Mouse (Mus musculus): Measurements from ENCODE around the gene Mettl8. TPM values are rescaled to one million over a fixed set of nuclear protein-coding genes. Genes with fewer than 3 reads are reported as not detected.

Mettl8 gene
- polyA plus RNA-seq, 1 experiment, result 7.8 TPM

DNA sequence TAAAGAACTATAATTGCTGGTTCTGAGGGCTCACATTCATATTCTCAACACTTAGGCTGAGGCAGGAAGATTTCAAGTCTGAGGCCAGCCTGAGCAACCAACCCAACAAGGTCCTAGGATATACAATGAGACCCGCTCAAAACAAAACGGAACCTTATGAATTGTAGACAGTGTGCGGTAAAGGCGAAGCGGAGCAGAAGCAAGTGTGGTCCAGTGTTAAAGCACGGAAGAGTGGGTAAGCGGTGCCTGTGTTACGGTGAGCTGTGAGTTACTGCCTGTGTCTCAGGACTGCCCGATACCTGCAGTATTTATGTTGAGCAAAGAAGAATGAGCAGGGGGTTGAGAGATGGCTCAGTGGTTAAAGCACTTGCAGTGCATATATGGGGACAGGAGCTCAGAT, 27.8 kb downstream of the Mettl8 start:
- Histone ChIP-seq H3K27me3 (ENCODE audit: control insufficient read depth, insufficient read depth, insufficient read length) (no peaks in the 10 kb centered on the region), H3K79me2 (ENCODE audit: control insufficient read depth, insufficient read depth) (no peaks in the 10 kb centered on the region), H3K4me3 (no peak overlapping the region), H3K4me2 (ENCODE audit: low read depth) (no peak overlapping the region), H3K36me3 (ENCODE audit: control insufficient read depth, insufficient read depth) (no peaks in the 10 kb centered on the region), H3ac (ENCODE audit: control insufficient read depth, insufficient read length) (no peak overlapping the region)
- TF ChIP-seq SRF (IDR thresholded peaks at IDR 0.05; ENCODE audit: control insufficient read depth, insufficient read length, low read depth) (no peak), TCF3 (IDR thresholded peaks at IDR 0.05; ENCODE audit: insufficient read length, low read depth) (no peak), POLR2A (IDR thresholded peaks at IDR 0.05; ENCODE audit: insufficient read length, low read depth) (no peak), TCF12 (IDR thresholded peaks at IDR 0.05; ENCODE audit: insufficient read depth, poor library complexity, severe bottlenecking) (no peak), MYOD1 (IDR thresholded peaks at IDR 0.05; ENCODE audit: control insufficient read depth in 1 of 3, insufficient read length in 2 of 3, low read depth in 2 of 3) (no peak), CEBPB (IDR thresholded peaks at IDR 0.05; ENCODE audit: insufficient read depth, poor library complexity, severe bottlenecking) (no peak), MYOG (IDR thresholded peaks at IDR 0.05; ENCODE audit: control insufficient read depth in 1 of 3, insufficient read depth in 1 of 3, insufficient read length in 2 of 3, low read depth in 2 of 3) (no peak), E2F4 (IDR thresholded peaks at IDR 0.05; ENCODE audit: insufficient read depth) (no peak), POLR2AphosphoS2 (IDR thresholded peaks at IDR 0.05; ENCODE audit: insufficient read length, low read depth) (no peak), MAX (IDR thresholded peaks at IDR 0.05; ENCODE audit: low read depth) (no peak), USF1 (IDR thresholded peaks at IDR 0.05; ENCODE audit: low read depth) (no peak), REST (IDR thresholded peaks at IDR 0.05; ENCODE audit: insufficient read depth, insufficient read length) (no peak)

DNA sequence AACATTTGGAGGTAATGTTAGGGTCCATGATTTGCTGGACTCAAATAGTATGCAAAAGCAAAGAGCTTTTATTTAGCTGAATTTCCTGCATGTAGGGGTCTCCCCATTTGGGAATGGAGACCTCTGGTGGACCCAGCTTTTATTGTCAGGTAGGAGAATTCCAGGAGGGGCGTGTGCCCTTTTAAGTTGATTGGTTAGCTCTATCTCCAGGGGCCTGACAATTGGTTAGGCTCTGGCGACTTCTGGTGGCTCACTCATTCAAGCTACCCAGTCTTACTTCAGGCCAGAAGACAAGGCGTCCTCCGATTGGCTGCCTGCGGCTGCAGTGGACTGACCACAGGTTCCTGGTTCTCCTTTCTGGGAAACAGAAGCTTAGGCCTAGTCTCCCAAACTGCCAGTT, 28.6 kb downstream of the Mettl8 start:
- Histone ChIP-seq H3K27me3 (ENCODE audit: control insufficient read depth, insufficient read depth, insufficient read length) (no peaks in the 10 kb centered on the region), H3K4me2 (ENCODE audit: low read depth) (no peak overlapping the region), H3ac (ENCODE audit: control insufficient read depth, insufficient read length) (no peak overlapping the region), H3K79me2 (ENCODE audit: control insufficient read depth, insufficient read depth) (no peaks in the 10 kb centered on the region), H3K36me3 (ENCODE audit: control insufficient read depth, insufficient read depth) (no peaks in the 10 kb centered on the region), H3K4me3 (no peak overlapping the region)
- TF ChIP-seq TCF12 (IDR thresholded peaks at IDR 0.05; ENCODE audit: insufficient read depth, poor library complexity, severe bottlenecking), result no peak
- no peak for TF ChIP-seq MAX (IDR thresholded peaks at IDR 0.05; ENCODE audit: low read depth)
- no peak for TF ChIP-seq MYOD1 (IDR thresholded peaks at IDR 0.05; ENCODE audit: control insufficient read depth in 1 of 3, insufficient read length in 2 of 3, low read depth in 2 of 3)
- no peak for TF ChIP-seq REST (IDR thresholded peaks at IDR 0.05; ENCODE audit: insufficient read depth, insufficient read length)
- no peak for TF ChIP-seq TCF3 (IDR thresholded peaks at IDR 0.05; ENCODE audit: insufficient read length, low read depth)
- TF ChIP-seq POLR2A (IDR thresholded peaks at IDR 0.05; ENCODE audit: insufficient read length, low read depth), result no peak
- TF ChIP-seq SRF (IDR thresholded peaks at IDR 0.05; ENCODE audit: control insufficient read depth, insufficient read length, low read depth), result no peak
- no peak for TF ChIP-seq USF1 (IDR thresholded peaks at IDR 0.05; ENCODE audit: low read depth)
- no peak for TF ChIP-seq POLR2AphosphoS2 (IDR thresholded peaks at IDR 0.05; ENCODE audit: insufficient read length, low read depth)
- no peak for TF ChIP-seq MYOG (IDR thresholded peaks at IDR 0.05; ENCODE audit: control insufficient read depth in 1 of 3, insufficient read depth in 1 of 3, insufficient read length in 2 of 3, low read depth in 2 of 3)

DNA sequence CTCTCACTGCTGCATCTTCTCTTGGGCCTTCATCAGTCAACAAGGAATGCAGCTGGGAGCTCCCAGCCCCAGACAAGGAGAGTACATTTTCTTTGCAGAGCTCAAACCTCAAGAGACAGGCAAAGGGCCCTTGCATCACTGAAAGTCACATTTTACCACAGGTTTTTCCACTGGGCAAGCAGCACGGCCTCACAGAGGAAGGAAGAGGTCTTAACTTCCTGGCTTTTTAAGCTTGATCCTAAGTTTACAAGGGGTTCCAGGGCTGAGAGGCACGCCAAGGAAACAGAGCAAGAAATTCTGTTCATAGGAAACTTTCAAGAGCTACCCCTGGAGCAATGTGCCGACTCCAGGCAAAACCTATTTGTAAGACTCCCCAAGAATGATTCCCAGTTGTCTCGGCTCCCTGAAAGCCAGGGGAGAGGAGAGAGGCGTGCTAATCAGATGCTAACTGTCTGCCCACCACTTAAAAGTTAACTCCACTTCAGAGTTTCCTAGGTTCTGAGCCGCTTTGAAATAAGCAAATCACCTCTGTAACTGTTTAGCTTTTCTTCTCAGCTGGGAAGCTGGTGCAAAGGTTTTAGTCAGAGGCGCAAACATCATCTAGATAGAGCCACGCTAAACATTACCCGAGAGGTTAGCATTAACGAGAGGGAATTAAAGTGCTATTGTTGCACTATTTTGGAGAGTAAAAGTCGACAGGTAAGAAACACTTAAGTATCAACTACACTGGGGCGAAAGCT, 29.6 kb downstream of the Mettl8 start:
- TF ChIP-seq MAX (IDR thresholded peaks at IDR 0.05; ENCODE audit: low read depth) (no peak), E2F4 (IDR thresholded peaks at IDR 0.05; ENCODE audit: insufficient read depth) (no peak), CEBPB (IDR thresholded peaks at IDR 0.05; ENCODE audit: insufficient read depth, poor library complexity, severe bottlenecking) (no peak)
- H3K4me3 ChIP-seq, result no peak overlapping the region

DNA sequence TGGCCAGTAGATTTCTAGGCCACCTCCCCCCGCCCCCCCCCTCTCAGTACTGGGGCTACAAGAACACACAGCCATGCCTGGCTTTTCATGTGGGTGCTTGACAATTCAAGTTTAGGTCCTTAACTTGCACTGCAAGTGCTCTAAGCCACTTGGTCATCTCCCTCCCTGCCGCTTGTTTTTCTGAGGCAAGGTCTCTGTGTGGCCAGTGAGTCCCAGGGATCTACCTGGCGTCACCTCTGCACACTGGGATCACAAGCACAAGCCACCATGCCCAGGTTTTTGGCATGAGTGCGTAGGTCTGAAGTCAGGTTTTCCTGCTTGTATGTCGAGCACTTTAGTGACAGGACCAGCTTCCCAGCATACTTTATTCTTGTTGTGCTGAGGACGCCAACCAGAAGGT, 31.4 kb downstream of the Mettl8 start:
- H3K79me2 ChIP-seq (ENCODE audit: control insufficient read depth, insufficient read depth), result no peaks in the 10 kb centered on the region
- no peak overlapping the region for H3K4me3 ChIP-seq
- H3K27me3 ChIP-seq (ENCODE audit: control insufficient read depth, insufficient read depth, insufficient read length), result no peaks in the 10 kb centered on the region
- H3K4me2 ChIP-seq (ENCODE audit: low read depth), result no peak overlapping the region
- no peak overlapping the region for H3ac ChIP-seq (ENCODE audit: control insufficient read depth, insufficient read length)
- no peaks in the 10 kb centered on the region for H3K36me3 ChIP-seq (ENCODE audit: control insufficient read depth, insufficient read depth)
- no peak for TF ChIP-seq POLR2A (IDR thresholded peaks at IDR 0.05; ENCODE audit: insufficient read length, low read depth)
- TF ChIP-seq MYOD1 (IDR thresholded peaks at IDR 0.05; ENCODE audit: control insufficient read depth in 1 of 3, insufficient read length in 2 of 3, low read depth in 2 of 3), result no peak
- no peak for TF ChIP-seq CEBPB (IDR thresholded peaks at IDR 0.05; ENCODE audit: insufficient read depth, poor library complexity, severe bottlenecking)
- TF ChIP-seq E2F4 (IDR thresholded peaks at IDR 0.05; ENCODE audit: insufficient read depth), result no peak
- TF ChIP-seq TCF12 (IDR thresholded peaks at IDR 0.05; ENCODE audit: insufficient read depth, poor library complexity, severe bottlenecking), result no peak
- TF ChIP-seq MAX (IDR thresholded peaks at IDR 0.05; ENCODE audit: low read depth), result no peak
- TF ChIP-seq SRF (IDR thresholded peaks at IDR 0.05; ENCODE audit: control insufficient read depth, insufficient read length, low read depth), result no peak
- no peak for TF ChIP-seq POLR2AphosphoS2 (IDR thresholded peaks at IDR 0.05; ENCODE audit: insufficient read length, low read depth)
- TF ChIP-seq TCF3 (IDR thresholded peaks at IDR 0.05; ENCODE audit: insufficient read length, low read depth), result no peak
- TF ChIP-seq MYOG (IDR thresholded peaks at IDR 0.05; ENCODE audit: control insufficient read depth in 1 of 3, insufficient read depth in 1 of 3, insufficient read length in 2 of 3, low read depth in 2 of 3), result no peak
- no peak for TF ChIP-seq REST (IDR thresholded peaks at IDR 0.05; ENCODE audit: insufficient read depth, insufficient read length)
- no peak for TF ChIP-seq USF1 (IDR thresholded peaks at IDR 0.05; ENCODE audit: low read depth)

More for the DNA sequence above, 29.6 kb downstream of the Mettl8 start:
- H3K27me3 ChIP-seq (ENCODE audit: control insufficient read depth, insufficient read depth, insufficient read length), result no peaks in the 10 kb centered on the region
- H3K4me2 ChIP-seq (ENCODE audit: low read depth), result no peak overlapping the region
- no peaks in the 10 kb centered on the region for H3K79me2 ChIP-seq (ENCODE audit: control insufficient read depth, insufficient read depth)
- H3ac ChIP-seq (ENCODE audit: control insufficient read depth, insufficient read length), result no peak overlapping the region
- no peaks in the 10 kb centered on the region for H3K36me3 ChIP-seq (ENCODE audit: control insufficient read depth, insufficient read depth)

DNA sequence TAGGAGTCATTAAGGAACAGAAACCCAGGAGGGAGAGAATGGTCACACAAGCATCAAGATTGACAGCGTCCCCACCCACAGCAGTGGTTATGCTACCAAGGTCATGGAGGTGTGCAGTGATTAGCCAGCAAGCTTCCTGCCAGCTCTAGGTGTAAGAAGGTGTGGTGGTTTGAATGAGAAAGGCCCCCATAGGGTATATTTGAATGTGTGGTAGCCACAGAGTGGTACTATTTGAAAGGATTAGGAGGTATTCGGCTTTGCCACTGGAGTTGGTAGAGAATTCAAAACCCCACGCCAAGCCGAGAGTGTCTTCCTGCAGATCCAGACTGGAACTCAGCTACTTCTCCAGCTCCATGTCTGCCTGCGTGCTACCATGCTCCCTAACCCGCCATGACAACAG, 32.4 kb downstream of the Mettl8 start:
- Histone ChIP-seq H3K79me2 (ENCODE audit: control insufficient read depth, insufficient read depth) (no peaks in the 10 kb centered on the region), H3K27me3 (ENCODE audit: control insufficient read depth, insufficient read depth, insufficient read length) (no peaks in the 10 kb centered on the region), H3K36me3 (ENCODE audit: control insufficient read depth, insufficient read depth) (no peaks in the 10 kb centered on the region), H3K4me2 (ENCODE audit: low read depth) (no peak overlapping the region), H3K4me3 (no peak overlapping the region), H3ac (ENCODE audit: control insufficient read depth, insufficient read length) (no peak overlapping the region)
- no peak for TF ChIP-seq E2F4 (IDR thresholded peaks at IDR 0.05; ENCODE audit: insufficient read depth)
- no peak for TF ChIP-seq REST (IDR thresholded peaks at IDR 0.05; ENCODE audit: insufficient read depth, insufficient read length)
- no peak for TF ChIP-seq POLR2AphosphoS2 (IDR thresholded peaks at IDR 0.05; ENCODE audit: insufficient read length, low read depth)
- no peak for TF ChIP-seq MAX (IDR thresholded peaks at IDR 0.05; ENCODE audit: low read depth)
- TF ChIP-seq POLR2A (IDR thresholded peaks at IDR 0.05; ENCODE audit: insufficient read length, low read depth), result no peak
- no peak for TF ChIP-seq MYOD1 (IDR thresholded peaks at IDR 0.05; ENCODE audit: control insufficient read depth in 1 of 3, insufficient read length in 2 of 3, low read depth in 2 of 3)
- TF ChIP-seq SRF (IDR thresholded peaks at IDR 0.05; ENCODE audit: control insufficient read depth, insufficient read length, low read depth), result no peak
- no peak for TF ChIP-seq USF1 (IDR thresholded peaks at IDR 0.05; ENCODE audit: low read depth)
- TF ChIP-seq TCF3 (IDR thresholded peaks at IDR 0.05; ENCODE audit: insufficient read length, low read depth), result no peak
- no peak for TF ChIP-seq CEBPB (IDR thresholded peaks at IDR 0.05; ENCODE audit: insufficient read depth, poor library complexity, severe bottlenecking)
- no peak for TF ChIP-seq TCF12 (IDR thresholded peaks at IDR 0.05; ENCODE audit: insufficient read depth, poor library complexity, severe bottlenecking)

Data from myocyte (in vitro differentiated cells).